Comparison of ENCODE assay signal across 15 mouse cellular contexts in genomic region chr11:117224804-117225203, GRCm38 (mm10). TPM values are rescaled to one million over a fixed set of nuclear protein-coding genes. Genes with fewer than 3 reads are reported as not detected.
DNase-seq lines count a peak whose midpoint lies in the region; ATAC-seq and TF ChIP-seq lines count a peak whose summit lies in the region.
"Had no signal": no experiment of that assay in that cellular context is flagged by ENCODE, and none has a peak within 500 bp of the region (broad histone marks: within the 10 kb centered on the region; RNA-seq: fewer than 3 reads in every experiment).

No protein-coding gene starts in this region.

- peak; percentile 16; the same call in 1 of the 2 replicates for TF ChIP-seq CTCF in heart, adult 2 months (IDR thresholded peaks at IDR 0.05)
- TF ChIP-seq CTCF in lung, embryonic 14.5 days (IDR thresholded peaks at IDR 0.05; ENCODE audit: low read depth), result peak; percentile 58

- H3K27ac ChIP-seq in heart, adult 2 months, result no peak overlapping the region
- H3K27ac ChIP-seq in lung, embryonic 14.5 days (ENCODE audit: low read depth), result no peak overlapping the region
- H3K27ac ChIP-seq: midbrain, embryonic 15.5 days had no signal

- no peak for TF ChIP-seq POLR2A in heart, adult 2 months (IDR thresholded peaks at IDR 0.05; ENCODE audit: insufficient read depth, low read depth, low read length)

- H3K79me2 ChIP-seq in heart, adult 2 months (replicated peaks; ENCODE audit: control insufficient read depth, insufficient read depth, low read length), result no peaks in the 10 kb centered on the region

- H3K4me3 ChIP-seq in heart, adult 2 months, result no peak overlapping the region
- H3K4me3 ChIP-seq in lung, embryonic 14.5 days (ENCODE audit: low read depth, low read length), result no peak overlapping the region
- H3K4me3 ChIP-seq: lung, embryonic 15.5 days; midbrain, embryonic 15.5 days had no signal

- no peaks in the 10 kb centered on the region for H3K27me3 ChIP-seq in heart, adult 2 months (ENCODE audit: control insufficient read depth, insufficient read depth, low read length)
- no peaks in the 10 kb centered on the region for H3K27me3 ChIP-seq in lung, embryonic 14.5 days (ENCODE audit: insufficient read depth, low read length)
- no peaks in the 10 kb centered on the region for H3K27me3 ChIP-seq in splenic B cell, adult 2 months (ENCODE audit: control insufficient read depth, insufficient read depth, low read length, poor library complexity, severe bottlenecking)
- H3K27me3 ChIP-seq: lung, embryonic 15.5 days; midbrain, embryonic 15.5 days had no signal

- TF ChIP-seq EP300 in heart, adult 2 months (IDR thresholded peaks at IDR 0.05; ENCODE audit: insufficient read depth, low read depth, low read length), result no peak

- intact Hi-C loops in heart, adult 2 months (cut with DNase I), result no loop called here
- intact Hi-C loops in heart, postnatal 36 days (cut with DNase I), result no loop called here

- no peaks in the 10 kb centered on the region for H3K9me3 ChIP-seq in lung, embryonic 14.5 days (ENCODE audit: low read depth, low read length)
- H3K9me3 ChIP-seq: lung, embryonic 15.5 days; midbrain, embryonic 15.5 days had no signal

- ATAC-seq in lung, embryonic 14.5 days (ENCODE audit: insufficient read depth), result no peak
- ATAC-seq: forebrain, postnatal 0 days; inflammation-experienced regulatory T-cells, adult 6 months; midbrain, embryonic 15.5 days had no signal

- WGBS in heart, adult 2 months, result 66% methylated on average over 4 of the region's 4 CpGs
- 52% methylated on average over 4 of the region's 4 CpGs for WGBS in lung, embryonic 14.5 days

- no peaks in the 10 kb centered on the region for H3K4me1 ChIP-seq in heart, adult 2 months (ENCODE audit: control insufficient read depth, insufficient read depth, low read length)
- H3K4me1 ChIP-seq in lung, embryonic 14.5 days (ENCODE audit: insufficient read depth), result 0 out of 2 replicates have a peak, but pooled peaks cover 3% of the 10 kb centered on the region
- H3K4me1 ChIP-seq: midbrain, embryonic 15.5 days had no signal

- no peak overlapping the region for H3K9ac ChIP-seq in heart, adult 2 months (ENCODE audit: low read depth, low read length)
- no peak overlapping the region for H3K9ac ChIP-seq in lung, embryonic 14.5 days
- H3K9ac ChIP-seq: forebrain, postnatal 0 days; lung, embryonic 15.5 days; midbrain, embryonic 15.5 days had no signal

- no peak overlapping the region for H3K4me2 ChIP-seq in lung, embryonic 14.5 days
- H3K4me2 ChIP-seq: lung, embryonic 15.5 days; midbrain, embryonic 15.5 days had no signal

- H3K36me3 ChIP-seq in heart, adult 2 months (ENCODE audit: control insufficient read depth, insufficient read depth, low read length), result no peaks in the 10 kb centered on the region
- H3K36me3 ChIP-seq in lung, embryonic 14.5 days (ENCODE audit: insufficient read depth), result no peaks in the 10 kb centered on the region
- no peaks in the 10 kb centered on the region for H3K36me3 ChIP-seq in splenic B cell, adult 2 months (ENCODE audit: control insufficient read depth, insufficient read depth, low read length, poor library complexity, severe bottlenecking)
- H3K36me3 ChIP-seq: lung, embryonic 15.5 days; midbrain, embryonic 15.5 days had no signal

- DNase-seq in heart, adult 2 months, result no peak
- DNase-seq in heart, postnatal 36 days, result no peak
- no peak for DNase-seq in lung, embryonic 14.5 days
- no peak for DNase-seq in lung, postnatal 14 days
- DNase-seq in adipocyte (ENCODE audit: low spot score), result peak; percentile 30
- DNase-seq in splenic B cell, adult 2 months (ENCODE audit: low read depth, low spot score), result peak; percentile 13
- no peak for DNase-seq in cerebellum, adult 11 months
- no peak for DNase-seq in T-cell, adult 2 months (ENCODE audit: low spot score)
- DNase-seq: forebrain, postnatal 0 days; gastrocnemius, postnatal 36 days; kidney, postnatal 4 days; thymus, adult 18-20 months had no signal

RNA-seq across cellular contexts. Expression of gene Sept9, which starts 25.3 kb away (rescaled TPM):
- 10 to 100 TPM; 28.2 to 31.9 TPM for total RNA-seq in heart, adult 2 months (2021)
- polyA plus RNA-seq in heart, adult 2 months (2012; rRNA removed), result 15.9 and 17.4 TPM in 2 replicates
- 10 to 100 TPM; 28.6 to 37.1 TPM for total RNA-seq in heart, postnatal 36 days (2021)
- 133 and 149 TPM in 2 replicates for polyA plus RNA-seq in lung, embryonic 14.5 days (2014; fragmentation: Nextera tagmentation; extraction: Ambion mirVana)

Comparison
In these comparisons a context has a peak if more than half of its experiments do, and no peak if none do; other contexts are left out.
1. DNase-seq: peak in adipocyte (single experiment) and splenic B cell, adult 2 months (single experiment); none in heart, adult 2 months (0 of 2), heart, postnatal 36 days (0 of 2), lung, embryonic 14.5 days (single experiment), lung, postnatal 14 days (single experiment), cerebellum, adult 11 months (single experiment) and T-cell, adult 2 months (single experiment).